Mouse (Mus musculus): ENCODE measurements around the gene Rnase11.
A peak's percentile ranks its signal among the peaks of the same experiment; 100 is the strongest.

Gene Rnase11

DNA sequence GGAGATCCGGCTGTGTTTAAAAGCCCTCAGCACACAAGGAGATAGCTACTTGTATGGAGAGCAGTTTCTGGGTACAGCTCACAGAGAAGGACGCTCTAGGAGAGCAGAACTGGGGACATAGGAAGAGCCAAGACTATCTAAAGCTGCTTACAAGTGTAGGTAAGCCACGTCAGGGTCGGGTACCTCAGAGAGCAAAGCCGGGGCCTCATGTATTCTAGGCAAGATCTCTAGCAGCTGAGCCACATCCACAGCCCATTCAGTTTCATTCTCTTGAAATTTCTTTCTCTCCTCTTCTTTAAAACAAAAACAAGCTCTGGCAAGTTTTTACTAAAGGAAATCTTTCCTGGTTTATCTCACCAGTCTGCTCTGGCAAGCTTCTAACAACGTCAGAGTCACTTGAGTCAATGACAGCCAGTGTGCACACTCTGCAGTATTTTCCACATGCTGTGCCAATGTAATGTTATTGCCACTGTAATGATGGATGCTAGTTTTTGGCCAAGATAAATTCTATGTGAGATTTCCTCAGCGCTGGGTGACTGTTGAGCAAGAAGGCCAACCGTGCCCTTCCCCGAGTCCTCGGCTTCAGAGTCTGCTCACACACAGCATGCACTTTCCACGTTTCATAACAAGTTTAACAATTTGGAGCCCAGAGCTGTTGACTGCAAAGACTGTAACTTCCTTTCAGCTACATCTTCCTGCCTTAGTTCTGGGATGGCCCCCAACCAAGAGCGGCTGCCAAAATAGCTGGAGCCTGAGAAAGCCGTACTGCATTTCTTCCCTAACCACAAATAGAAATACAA, 41.8 kb downstream of the Rnase11 start:
- peak; percentile 46 for DNase-seq

DNA sequence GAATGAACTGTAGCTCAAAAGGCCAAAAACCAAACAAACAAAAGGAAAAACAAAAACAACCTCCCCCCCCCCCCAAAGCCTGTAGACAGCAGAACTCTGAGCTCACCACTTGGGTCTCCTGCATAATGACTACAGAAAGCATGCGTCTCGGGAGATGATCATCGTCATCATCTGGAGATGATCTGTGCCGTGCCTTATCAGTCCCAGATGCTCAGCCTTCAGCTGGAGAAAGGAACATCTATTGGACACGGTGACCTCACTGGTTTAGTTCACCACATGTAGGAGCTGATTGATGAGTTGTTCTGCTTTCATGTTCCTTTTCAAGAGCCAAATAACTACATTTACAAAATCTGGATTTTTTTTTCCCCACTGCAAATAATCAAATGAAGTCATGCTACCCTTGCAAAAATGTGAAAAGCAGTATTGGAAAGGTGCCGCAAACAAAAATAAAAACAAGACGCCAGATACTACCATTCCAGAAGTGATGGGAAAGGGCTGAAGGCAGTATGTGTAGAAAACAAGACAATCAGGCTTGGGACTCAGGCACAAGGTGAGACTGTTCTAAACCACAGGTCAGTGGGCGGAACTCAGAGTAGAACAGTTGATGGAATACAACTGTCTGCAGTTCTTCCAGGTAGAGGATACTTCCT, 42.7 kb downstream of the Rnase11 start, which contains the start of gene Rnase10:
Rnase10 (plus strand) TSS at position 600 of the 650 bp plus-strand sequence.
- DNase-seq, result no peak

All from right cerebral cortex, postnatal 14 days (tissue).